Mouse (Mus musculus): Measurements from ENCODE around the gene Slc22a30. TPM values are rescaled to one million over a fixed set of nuclear protein-coding genes. Genes with fewer than 3 reads are reported as not detected.
"Not testable (repeated sequence)": the region's sequence is repeated elsewhere in the genome, so short reads cannot be mapped to it uniquely, and the experiment has no call there.

The Slc22a30 gene
- not detected in 2 replicates for total RNA-seq (2012; rRNA removed)

- H3K27ac ChIP-seq (ENCODE audit: insufficient read depth, low read depth, low read length, poor library complexity, severe bottlenecking); H3K4me1 ChIP-seq (ENCODE audit: control insufficient read depth in 2 of 2, insufficient read depth in 2 of 2, low read length in 2 of 2, poor library complexity in 1 of 2); H3K9me3 ChIP-seq (ENCODE audit: control insufficient read depth, insufficient read depth, low read depth, low read length); DNase-seq (ENCODE audit: low read depth, low spot score); H3K4me3 ChIP-seq (ENCODE audit: insufficient read depth in 1 of 2, low read depth in 1 of 2, low read length in 2 of 2, poor library complexity in 1 of 2, severe bottlenecking in 1 of 2); in situ Hi-C loops (cut with MboI; ENCODE audit: low sequenced_read_pairs in 2 of 2, unreplicated experiment in 2 of 2); H3K36me3 ChIP-seq (ENCODE audit: control insufficient read depth, insufficient read depth, low read length, poor library complexity, severe bottlenecking); H3K9ac ChIP-seq (ENCODE audit: insufficient read depth, low read depth, low read length, poor library complexity, severe bottlenecking): not testable (repeated sequence)
Observed at GRCm38 (mm10) chr19:8405011-8405410, at the start of gene Slc22a30. TSS of gene Slc22a30 (minus strand) at chr19:8405111.

DNA sequence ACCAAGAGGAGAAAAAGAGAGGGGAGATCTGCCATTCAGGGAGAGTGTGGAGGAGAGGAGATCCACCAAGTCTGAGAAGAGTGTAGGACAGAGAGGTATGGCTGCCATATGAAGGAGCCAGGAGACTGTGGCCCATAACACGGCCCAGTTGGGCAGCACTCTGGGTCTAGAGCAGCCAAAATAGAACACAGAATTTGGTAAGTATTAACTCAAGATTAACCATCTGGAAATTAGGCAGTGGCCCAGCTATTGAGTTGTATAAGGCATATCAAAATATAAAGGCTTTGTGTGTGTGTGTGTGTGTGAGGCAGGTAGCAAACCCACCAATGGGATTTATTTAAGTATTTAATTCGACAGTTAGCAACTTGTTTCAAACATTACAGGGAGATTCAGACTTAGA, 43.4 kb upstream of the Slc22a30 start:
- Histone ChIP-seq H3K4me3 (ENCODE audit: insufficient read depth in 1 of 2, low read depth in 1 of 2, low read length in 2 of 2, poor library complexity in 1 of 2, severe bottlenecking in 1 of 2) (no peak overlapping the region), H3K36me3 (ENCODE audit: control insufficient read depth, insufficient read depth, low read length, poor library complexity, severe bottlenecking) (no peaks in the 10 kb centered on the region), H3K9ac (ENCODE audit: insufficient read depth, low read depth, low read length, poor library complexity, severe bottlenecking) (no peak overlapping the region), H3K4me1 (ENCODE audit: control insufficient read depth in 2 of 2, insufficient read depth in 2 of 2, low read length in 2 of 2, poor library complexity in 1 of 2) (no peaks in the 10 kb centered on the region), H3K27ac (ENCODE audit: insufficient read depth, low read depth, low read length, poor library complexity, severe bottlenecking) (no peak overlapping the region), H3K9me3 (ENCODE audit: control insufficient read depth, insufficient read depth, low read depth, low read length) (no peaks in the 10 kb centered on the region)
- in situ Hi-C loops (cut with MboI; ENCODE audit: low sequenced_read_pairs in 2 of 2, unreplicated experiment in 2 of 2): no loop called here
- DNase-seq (ENCODE audit: low read depth, low spot score): no peak
- TF ChIP-seq ZC3H11A (IDR thresholded peaks at IDR 0.05; ENCODE audit: borderline replicate concordance, low read depth, low read length): no peak
- TF ChIP-seq ZNF384 (IDR thresholded peaks at IDR 0.05; ENCODE audit: low read depth, low read length): no peak
- TF ChIP-seq MAFK (IDR thresholded peaks at IDR 0.05; ENCODE audit: insufficient read depth, low read depth, low read length): no peak
- TF ChIP-seq HCFC1 (IDR thresholded peaks at IDR 0.05; ENCODE audit: borderline replicate concordance, insufficient read depth, low read length): no peak
- TF ChIP-seq CHD2 (IDR thresholded peaks at IDR 0.05; ENCODE audit: low read depth, low read length): no peak

- no peak overlapping the region for H3K27ac ChIP-seq (ENCODE audit: insufficient read depth, low read depth, low read length, poor library complexity, severe bottlenecking)
- no peak overlapping the region for H3K9ac ChIP-seq (ENCODE audit: insufficient read depth, low read depth, low read length, poor library complexity, severe bottlenecking)
- no peak for TF ChIP-seq HCFC1 (IDR thresholded peaks at IDR 0.05; ENCODE audit: borderline replicate concordance, insufficient read depth, low read length)
- no peak for TF ChIP-seq ZNF384 (IDR thresholded peaks at IDR 0.05; ENCODE audit: low read depth, low read length)
- no peak for TF ChIP-seq CHD2 (IDR thresholded peaks at IDR 0.05; ENCODE audit: low read depth, low read length)
- TF ChIP-seq MAFK (IDR thresholded peaks at IDR 0.05; ENCODE audit: insufficient read depth, low read depth, low read length): no peak
- TF ChIP-seq ZC3H11A (IDR thresholded peaks at IDR 0.05; ENCODE audit: borderline replicate concordance, low read depth, low read length): no peak
- H3K4me1 ChIP-seq (ENCODE audit: control insufficient read depth in 2 of 2, insufficient read depth in 2 of 2, low read length in 2 of 2, poor library complexity in 1 of 2): no peaks in the 10 kb centered on the region
- H3K36me3 ChIP-seq (ENCODE audit: control insufficient read depth, insufficient read depth, low read length, poor library complexity, severe bottlenecking): no peaks in the 10 kb centered on the region
- DNase-seq (ENCODE audit: low read depth, low spot score): no peak
- H3K9me3 ChIP-seq (ENCODE audit: control insufficient read depth, insufficient read depth, low read depth, low read length): no peaks in the 10 kb centered on the region
- in situ Hi-C loops (cut with MboI; ENCODE audit: low sequenced_read_pairs in 2 of 2, unreplicated experiment in 2 of 2): no loop called here
- H3K4me3 ChIP-seq (ENCODE audit: insufficient read depth in 1 of 2, low read depth in 1 of 2, low read length in 2 of 2, poor library complexity in 1 of 2, severe bottlenecking in 1 of 2): no peak overlapping the region
Observed at GRCm38 (mm10) chr19:8447516-8447915, 42.6 kb upstream of the Slc22a30 start.

DNA sequence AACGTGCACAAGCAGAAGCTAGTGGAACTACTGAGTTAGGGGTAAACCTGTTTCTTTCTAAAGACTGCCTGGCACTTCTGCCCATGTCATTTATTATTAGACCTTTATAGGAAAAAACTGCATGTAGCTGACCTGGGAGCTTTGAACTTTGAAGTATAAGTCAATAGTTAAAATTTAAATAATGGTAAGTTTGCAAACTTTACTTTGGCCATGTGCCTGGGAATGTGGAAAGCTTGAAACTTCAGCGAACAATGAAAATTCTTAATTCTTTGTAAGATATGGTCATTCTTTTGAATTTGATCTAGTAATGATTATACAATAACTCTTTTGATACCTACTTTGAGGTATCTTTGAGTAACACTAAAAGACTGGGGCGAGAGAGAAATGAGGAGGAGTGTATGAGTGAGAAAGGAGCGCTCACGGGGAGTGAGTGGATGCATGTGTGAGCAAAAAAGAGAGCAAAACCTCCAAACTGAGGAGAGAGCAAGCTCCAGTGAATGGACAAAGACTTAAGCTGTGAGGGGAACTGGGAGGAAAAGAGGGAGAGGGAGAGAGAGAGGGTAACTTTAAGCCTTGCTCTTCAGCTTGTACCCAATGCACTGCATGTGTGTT, 26.2 kb upstream of the Slc22a30 start:
- H3K9ac ChIP-seq (ENCODE audit: insufficient read depth, low read depth, low read length, poor library complexity, severe bottlenecking): no peak overlapping the region
- TF ChIP-seq ZNF384 (IDR thresholded peaks at IDR 0.05; ENCODE audit: low read depth, low read length): no peak
- TF ChIP-seq ZC3H11A (IDR thresholded peaks at IDR 0.05; ENCODE audit: borderline replicate concordance, low read depth, low read length): no peak
- TF ChIP-seq MAFK (IDR thresholded peaks at IDR 0.05; ENCODE audit: insufficient read depth, low read depth, low read length): no peak
- TF ChIP-seq HCFC1 (IDR thresholded peaks at IDR 0.05; ENCODE audit: borderline replicate concordance, insufficient read depth, low read length): no peak
- no peak for TF ChIP-seq CHD2 (IDR thresholded peaks at IDR 0.05; ENCODE audit: low read depth, low read length)

DNA sequence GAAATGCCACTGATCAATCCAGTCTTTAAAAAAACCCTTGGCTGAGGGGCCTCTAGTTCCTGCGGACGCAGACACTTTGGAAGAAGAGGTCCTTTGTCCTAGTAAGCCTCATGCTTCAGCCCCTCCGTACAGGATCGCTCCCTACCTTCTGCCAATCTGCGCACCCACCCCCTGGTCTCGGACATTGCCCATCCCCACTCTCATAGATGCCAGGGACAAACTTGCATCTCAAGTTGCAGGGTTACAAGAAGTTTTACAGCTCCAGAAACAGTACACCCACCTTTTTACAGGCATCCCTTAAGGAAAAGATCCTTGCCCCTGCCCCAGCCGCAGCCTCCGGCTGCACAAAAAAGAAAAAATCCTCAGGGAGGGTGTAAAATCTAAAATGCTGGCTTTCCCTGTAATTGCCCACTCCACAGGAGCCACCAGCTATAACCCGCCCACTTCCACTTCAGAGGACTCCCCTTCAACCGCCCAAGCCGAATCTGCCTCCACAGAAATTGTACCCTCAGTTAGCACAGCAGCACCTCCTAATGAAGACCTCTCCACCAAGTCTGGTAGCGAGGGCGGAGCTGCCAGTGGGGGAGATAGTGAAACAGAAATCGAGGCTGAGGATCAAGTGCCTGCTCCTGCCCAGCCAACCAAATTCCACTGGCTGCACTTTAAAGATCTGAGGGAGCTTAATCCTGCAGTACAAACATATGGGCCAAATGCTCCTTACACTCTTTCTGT, 2.5 kb upstream of the Slc22a30 start:
- H3K4me3 ChIP-seq (ENCODE audit: insufficient read depth in 1 of 2, low read depth in 1 of 2, low read length in 2 of 2, poor library complexity in 1 of 2, severe bottlenecking in 1 of 2); H3K4me1 ChIP-seq (ENCODE audit: control insufficient read depth in 2 of 2, insufficient read depth in 2 of 2, low read length in 2 of 2, poor library complexity in 1 of 2); DNase-seq (ENCODE audit: low read depth, low spot score); H3K36me3 ChIP-seq (ENCODE audit: control insufficient read depth, insufficient read depth, low read length, poor library complexity, severe bottlenecking); H3K27ac ChIP-seq (ENCODE audit: insufficient read depth, low read depth, low read length, poor library complexity, severe bottlenecking); H3K9me3 ChIP-seq (ENCODE audit: control insufficient read depth, insufficient read depth, low read depth, low read length); in situ Hi-C loops (cut with MboI; ENCODE audit: low sequenced_read_pairs in 2 of 2, unreplicated experiment in 2 of 2); H3K9ac ChIP-seq (ENCODE audit: insufficient read depth, low read depth, low read length, poor library complexity, severe bottlenecking): not testable (repeated sequence)

More for the DNA sequence above, 26.2 kb upstream of the Slc22a30 start:
- in situ Hi-C loops (cut with MboI; ENCODE audit: low sequenced_read_pairs in 2 of 2, unreplicated experiment in 2 of 2): no loop called here
- H3K4me1 ChIP-seq (ENCODE audit: control insufficient read depth in 2 of 2, insufficient read depth in 2 of 2, low read length in 2 of 2, poor library complexity in 1 of 2): no peaks in the 10 kb centered on the region
- no peak for DNase-seq (ENCODE audit: low read depth, low spot score)
- no peaks in the 10 kb centered on the region for H3K9me3 ChIP-seq (ENCODE audit: control insufficient read depth, insufficient read depth, low read depth, low read length)
- H3K4me3 ChIP-seq (ENCODE audit: insufficient read depth in 1 of 2, low read depth in 1 of 2, low read length in 2 of 2, poor library complexity in 1 of 2, severe bottlenecking in 1 of 2): no peak overlapping the region
- H3K36me3 ChIP-seq (ENCODE audit: control insufficient read depth, insufficient read depth, low read length, poor library complexity, severe bottlenecking): no peaks in the 10 kb centered on the region
- no peak overlapping the region for H3K27ac ChIP-seq (ENCODE audit: insufficient read depth, low read depth, low read length, poor library complexity, severe bottlenecking)

Other genes with a start within 250 kb of the Slc22a30 start
- not detected in 2 replicates for gene Slc22a29, start 186.2 kb downstream of the Slc22a30 start, total RNA-seq (2012; rRNA removed)
- gene Slc22a8, start 186.1 kb upstream of the Slc22a30 start, total RNA-seq (2012; rRNA removed): not detected in 2 replicates
- gene Slc22a6, start 212.9 kb upstream of the Slc22a30 start, total RNA-seq (2012; rRNA removed): not detected in 2 replicates